Mouse (Mus musculus): ENCODE measurements around the gene Cks1b. TPM values are rescaled to one million over a fixed set of nuclear protein-coding genes. Genes with fewer than 3 reads are reported as not detected.

Cks1b gene
- polyA plus RNA-seq, 1 experiment from 2014 or later = 311 TPM

Other genes with a start within 250 kb of the Cks1b start
- 141 and 142 TPM in 2 replicates for gene Scamp3, start 240.9 kb downstream of the Cks1b start, polyA plus RNA-seq (2015; fragmentation: Nextera tagmentation; extraction: Ambion mirVana)
- gene Fam189b, start 235.2 kb downstream of the Cks1b start, polyA plus RNA-seq (2015; fragmentation: Nextera tagmentation; extraction: Ambion mirVana) = 16.7 and 20.8 TPM in 2 replicates
- gene Gba, start 215.5 kb downstream of the Cks1b start, polyA plus RNA-seq (2015; fragmentation: Nextera tagmentation; extraction: Ambion mirVana) = 73.1 and 87.5 TPM in 2 replicates
- gene Thbs3, start 203.2 kb downstream of the Cks1b start, polyA plus RNA-seq (2015; fragmentation: Nextera tagmentation; extraction: Ambion mirVana) = 18.9 and 20.3 TPM in 2 replicates
- gene Mtx1, start 191.3 kb downstream of the Cks1b start, polyA plus RNA-seq (2015; fragmentation: Nextera tagmentation; extraction: Ambion mirVana) = 214 and 234 TPM in 2 replicates
- 13.2 and 13.4 TPM in 2 replicates for gene Muc1, start 189.3 kb downstream of the Cks1b start, polyA plus RNA-seq (2015; fragmentation: Nextera tagmentation; extraction: Ambion mirVana)
- gene Krtcap2, start 172.4 kb downstream of the Cks1b start, polyA plus RNA-seq (2015; fragmentation: Nextera tagmentation; extraction: Ambion mirVana) = 316 and 334 TPM in 2 replicates
- 3.9 TPM in 2 replicates for gene Trim46, start 172.1 kb downstream of the Cks1b start, polyA plus RNA-seq (2015; fragmentation: Nextera tagmentation; extraction: Ambion mirVana)
- 119 and 126 TPM in 2 replicates for gene Dpm3, start 159.0 kb downstream of the Cks1b start, polyA plus RNA-seq (2015; fragmentation: Nextera tagmentation; extraction: Ambion mirVana)
- 62.7 and 74.1 TPM in 2 replicates for gene Slc50a1, start 147.8 kb downstream of the Cks1b start, polyA plus RNA-seq (2015; fragmentation: Nextera tagmentation; extraction: Ambion mirVana)
- 62.9 and 69.6 TPM in 2 replicates for gene Efna1, start 137.2 kb downstream of the Cks1b start, polyA plus RNA-seq (2015; fragmentation: Nextera tagmentation; extraction: Ambion mirVana)
- gene Efna3, start 95.4 kb downstream of the Cks1b start, polyA plus RNA-seq (2015; fragmentation: Nextera tagmentation; extraction: Ambion mirVana) = 5.9 and 7.5 TPM in 2 replicates
- gene Efna4, start 80.4 kb downstream of the Cks1b start, polyA plus RNA-seq (2015; fragmentation: Nextera tagmentation; extraction: Ambion mirVana) = 12.1 and 14.1 TPM in 2 replicates
- gene Adam15, start 68.4 kb downstream of the Cks1b start, polyA plus RNA-seq (2015; fragmentation: Nextera tagmentation; extraction: Ambion mirVana) = 49.3 and 51.6 TPM in 2 replicates
- gene Dcst2, start 56.4 kb downstream of the Cks1b start, polyA plus RNA-seq (2015; fragmentation: Nextera tagmentation; extraction: Ambion mirVana) = 2.8 and 5.0 TPM in 2 replicates
- 3.5 and 5.0 TPM in 2 replicates for gene Dcst1, start 53.1 kb downstream of the Cks1b start, polyA plus RNA-seq (2015; fragmentation: Nextera tagmentation; extraction: Ambion mirVana)
- gene Zbtb7b, start 23.6 kb downstream of the Cks1b start, polyA plus RNA-seq (2015; fragmentation: Nextera tagmentation; extraction: Ambion mirVana) = 10.0 and 11.3 TPM in 2 replicates
- gene Lenep, start 15.6 kb downstream of the Cks1b start, polyA plus RNA-seq (2015; fragmentation: Nextera tagmentation; extraction: Ambion mirVana) = not detected in 2 replicates
- 44.5 and 53.2 TPM in 2 replicates for gene Flad1, start 6.5 kb downstream of the Cks1b start, polyA plus RNA-seq (2015; fragmentation: Nextera tagmentation; extraction: Ambion mirVana)
- 85.4 and 89.1 TPM in 2 replicates for gene Shc1, start 60 bp upstream of the Cks1b start, polyA plus RNA-seq (2015; fragmentation: Nextera tagmentation; extraction: Ambion mirVana)
- 24.8 and 25.7 TPM in 2 replicates for gene Pygo2, start 11.8 kb upstream of the Cks1b start, polyA plus RNA-seq (2015; fragmentation: Nextera tagmentation; extraction: Ambion mirVana)
- gene Pbxip1, start 18.3 kb upstream of the Cks1b start, polyA plus RNA-seq (2015; fragmentation: Nextera tagmentation; extraction: Ambion mirVana) = 45.1 and 46.6 TPM in 2 replicates
- gene Pmvk, start 36.2 kb upstream of the Cks1b start, polyA plus RNA-seq (2015; fragmentation: Nextera tagmentation; extraction: Ambion mirVana) = 72.2 and 77.0 TPM in 2 replicates
- 3.8 and 4.1 TPM in 2 replicates for gene Kcnn3, start 101.8 kb upstream of the Cks1b start, polyA plus RNA-seq (2015; fragmentation: Nextera tagmentation; extraction: Ambion mirVana)